Mouse (Mus musculus): ENCODE data around the gene Rptor.

Rptor gene

DNA sequence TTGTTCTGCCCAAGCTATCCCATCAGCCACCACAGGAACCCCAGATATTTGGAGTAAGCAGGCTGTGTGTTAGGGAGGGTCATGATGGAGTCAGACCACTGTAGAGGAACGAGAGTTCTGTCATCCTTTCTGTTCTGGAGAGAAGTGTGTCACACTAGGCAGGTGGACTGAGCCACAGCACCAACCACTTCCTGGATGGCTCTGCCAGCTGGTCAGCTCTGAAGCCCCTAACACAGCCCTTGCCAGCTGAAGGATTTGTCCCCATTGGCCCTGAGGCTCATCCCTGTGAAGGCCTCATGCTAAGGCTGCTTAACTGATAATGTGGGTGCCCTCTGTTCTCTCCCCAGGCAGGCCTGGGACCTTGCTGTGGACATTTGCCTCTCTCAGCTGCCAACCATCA, 208.9 kb downstream of the Rptor start:
- no peak for DNase-seq (ENCODE audit: low spot score in 2 of 2)

DNA sequence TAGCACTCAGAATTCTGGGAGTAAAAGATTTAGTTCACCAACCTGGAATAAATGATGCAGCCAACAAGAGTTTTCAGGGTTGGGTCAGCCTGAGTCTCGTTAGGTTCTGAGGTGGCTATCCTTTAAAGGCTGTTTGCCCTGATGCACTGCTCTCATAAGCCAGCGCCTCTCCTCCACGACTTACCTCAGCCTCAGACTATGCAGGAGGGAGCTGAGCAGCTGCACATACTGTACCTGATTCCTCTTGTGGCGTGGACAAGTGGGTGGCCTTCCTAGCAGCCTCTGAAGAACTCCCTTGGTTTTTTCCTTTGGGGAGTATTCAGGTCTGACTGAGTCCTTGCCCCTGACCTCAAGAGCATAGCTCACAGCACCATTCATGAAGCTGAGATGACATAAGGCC, 209.4 kb downstream of the Rptor start:
- DNase-seq (ENCODE audit: low spot score in 2 of 2), result no peak

DNA sequence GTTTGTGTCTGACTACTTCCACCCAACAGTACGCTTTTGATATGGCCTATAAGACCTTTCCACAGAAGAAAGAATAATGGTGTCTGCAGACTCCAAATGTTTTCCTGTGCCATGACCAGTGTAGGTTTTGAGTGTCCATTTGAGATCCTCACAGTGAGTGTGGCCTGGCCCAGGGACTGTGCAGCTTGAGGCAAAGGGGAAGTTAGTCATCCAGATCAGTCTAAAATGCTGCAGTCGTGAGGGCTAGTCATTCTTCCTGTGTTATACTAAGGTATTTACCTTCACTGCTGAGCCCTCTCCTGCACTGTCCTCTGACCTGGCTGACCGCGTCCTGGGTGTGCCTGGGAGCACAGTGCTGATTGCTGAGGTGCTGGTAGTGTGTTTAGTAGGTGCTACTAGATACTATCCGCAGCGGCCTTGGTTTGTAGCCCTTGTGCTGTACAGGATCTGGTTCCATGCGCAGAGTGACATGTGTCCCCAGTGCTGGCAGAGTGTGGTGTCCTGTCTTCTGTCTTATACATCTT, 211.4 kb downstream of the Rptor start:
- DNase-seq (ENCODE audit: low spot score in 2 of 2), result no peak

DNA sequence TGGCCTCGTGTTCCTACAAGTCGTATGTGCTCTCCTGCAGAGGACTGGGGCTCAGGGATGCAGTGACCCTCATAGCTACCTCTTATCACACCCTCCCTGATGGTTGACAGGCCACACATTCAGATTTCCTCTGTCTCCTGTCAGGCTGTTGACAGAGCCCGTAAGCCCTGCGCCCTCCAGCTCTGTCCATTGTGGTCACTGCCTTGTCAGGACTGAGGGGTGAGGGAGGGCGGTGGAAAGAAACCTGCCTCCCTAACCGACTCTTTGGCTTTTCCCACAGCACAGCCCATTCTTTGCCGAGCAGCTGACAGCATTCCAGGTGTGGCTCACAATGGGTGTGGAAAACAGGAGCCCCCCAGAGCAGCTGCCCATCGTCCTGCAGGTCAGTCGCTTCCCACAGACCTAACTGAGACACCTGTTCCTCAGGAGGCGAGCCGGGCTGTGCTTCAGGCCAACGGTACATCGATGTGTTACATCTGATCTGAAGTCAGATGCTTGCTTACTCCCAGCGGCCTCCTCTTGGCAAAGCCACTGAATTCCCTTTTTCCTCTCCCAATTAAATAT, 214.2 kb downstream of the Rptor start:
- no peak for DNase-seq (ENCODE audit: low spot score in 2 of 2)

DNA sequence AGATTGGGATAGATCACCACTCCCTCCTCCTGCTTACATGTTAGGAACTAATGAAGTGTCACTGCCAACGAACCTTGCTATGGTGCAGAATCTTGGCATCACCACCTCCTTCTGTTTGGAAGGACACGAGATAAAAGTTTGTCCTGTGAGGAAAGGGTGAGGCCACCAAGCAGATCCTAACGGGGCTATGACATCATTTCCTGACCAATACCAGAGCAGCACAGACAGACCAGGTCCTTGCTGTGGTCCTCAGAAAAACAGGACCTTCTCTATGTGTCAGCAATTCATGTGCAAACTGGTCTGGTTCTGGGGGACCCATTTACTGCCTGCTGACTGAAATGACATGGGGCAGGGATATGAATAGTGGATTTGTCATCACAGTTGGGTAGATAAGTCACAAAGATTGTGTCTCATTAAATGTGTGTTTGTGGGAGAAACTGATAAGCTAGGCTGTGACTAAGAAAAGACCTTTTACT, 214.7 kb downstream of the Rptor start:
- no peak for DNase-seq (ENCODE audit: low spot score in 2 of 2)

DNA sequence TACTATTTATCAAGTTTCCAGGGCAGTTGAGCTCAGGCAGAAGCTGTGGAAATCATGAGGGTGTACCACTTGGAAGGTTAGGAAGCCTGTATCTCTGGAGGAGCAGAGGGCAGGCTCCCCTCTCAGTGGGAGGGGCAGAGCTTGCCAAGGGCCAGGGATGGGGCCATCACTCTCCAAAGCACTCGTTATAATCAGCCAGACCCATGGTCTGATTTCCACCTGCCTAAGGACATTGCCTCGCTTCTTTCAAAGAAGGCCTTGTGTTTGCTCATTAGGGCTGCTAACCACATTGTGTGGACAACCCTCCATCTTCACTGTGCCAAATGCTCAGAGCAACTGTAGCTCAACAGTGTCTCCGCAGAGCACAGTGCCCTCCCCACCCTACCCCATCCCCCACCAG, 215.2 kb downstream of the Rptor start:
- no peak for DNase-seq (ENCODE audit: low spot score in 2 of 2)

DNA sequence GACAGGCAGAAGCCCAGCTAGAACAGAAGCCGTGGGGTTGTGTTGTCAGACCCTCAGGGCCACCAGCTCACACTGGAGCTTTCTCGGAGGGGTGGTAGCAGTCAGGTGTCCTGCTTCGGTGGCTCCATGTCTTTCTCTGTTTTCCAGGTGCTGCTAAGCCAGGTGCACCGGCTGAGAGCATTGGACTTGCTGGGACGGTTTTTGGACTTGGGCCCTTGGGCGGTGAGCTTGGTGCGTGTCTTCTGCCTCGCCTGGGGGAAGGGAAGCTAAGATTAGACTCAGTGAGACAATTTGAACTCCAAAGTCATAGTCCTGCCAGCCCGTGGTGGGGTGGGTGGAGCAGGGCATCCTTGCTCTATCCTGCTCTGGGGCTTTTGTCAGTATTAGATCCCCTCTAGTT, 218.8 kb downstream of the Rptor start:
- DNase-seq (ENCODE audit: low spot score in 2 of 2), result no peak

DNA sequence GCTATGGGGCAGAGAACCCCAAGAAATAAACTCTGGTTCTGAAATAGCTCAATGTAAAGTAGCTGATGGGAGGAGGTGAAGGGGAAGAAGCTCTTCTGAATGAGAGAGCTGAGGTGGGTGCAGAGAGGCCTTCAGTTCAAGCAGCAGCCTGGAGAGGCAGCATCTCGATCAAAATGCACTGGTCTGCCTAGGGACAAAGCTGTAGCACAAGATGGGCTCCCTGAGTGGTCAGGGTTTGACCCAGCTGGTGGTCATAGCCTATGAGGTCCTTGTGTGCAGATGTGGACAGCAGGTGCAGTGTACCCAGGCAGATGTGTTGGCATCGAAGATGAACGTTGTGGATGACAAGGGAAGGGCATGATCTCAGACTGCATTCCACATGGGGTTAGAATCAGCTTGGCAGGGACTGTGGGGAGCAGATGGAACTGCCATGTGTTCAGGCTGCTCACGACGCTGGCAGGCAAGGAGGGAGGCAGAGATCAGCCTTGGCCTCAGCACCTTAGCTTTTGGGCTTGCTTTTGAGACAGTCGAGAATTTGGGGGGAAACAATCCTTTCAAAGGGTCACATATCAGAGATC, 221.5 kb downstream of the Rptor start:
- no peak for DNase-seq (ENCODE audit: low spot score in 2 of 2)

DNA sequence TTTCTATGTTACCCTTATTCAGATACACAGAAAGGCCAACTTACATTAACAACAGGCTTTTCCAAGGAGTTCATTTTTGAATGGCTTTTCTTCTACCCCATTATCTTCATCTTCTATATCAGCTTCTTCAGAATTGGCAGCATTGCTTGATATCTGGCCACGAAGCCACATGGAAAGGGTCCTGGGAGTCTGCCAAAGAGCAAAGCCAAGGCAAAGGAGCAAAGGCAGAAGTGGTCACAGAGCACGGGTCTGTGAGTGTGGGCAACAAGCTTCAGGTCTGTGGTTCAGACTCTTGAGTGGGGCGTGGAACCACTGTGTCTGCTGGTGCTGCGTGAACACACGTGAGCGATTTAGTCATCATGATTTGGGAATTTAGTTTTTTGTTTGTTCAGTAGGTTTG, 223.1 kb downstream of the Rptor start:
- DNase-seq (ENCODE audit: low spot score in 2 of 2), result no peak

DNA sequence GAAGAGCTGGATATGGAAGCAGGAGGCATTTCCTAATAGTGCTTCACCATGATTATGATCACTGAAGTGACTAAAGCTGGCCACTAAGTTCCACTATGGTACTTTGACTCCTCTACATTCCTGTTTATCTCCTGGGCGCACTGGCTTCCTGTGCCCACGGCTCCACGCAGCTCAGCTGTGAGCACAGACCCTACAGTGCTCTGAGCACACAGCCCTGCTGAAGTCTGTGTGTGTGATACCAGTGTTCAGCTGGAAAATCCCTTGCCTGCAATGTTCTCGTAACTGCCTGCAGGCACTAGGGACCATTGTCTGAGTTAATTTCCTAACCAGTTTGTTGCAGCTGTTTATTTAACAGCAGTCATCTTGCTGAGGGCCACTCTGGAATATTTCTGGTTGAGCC, 223.5 kb downstream of the Rptor start:
- DNase-seq (ENCODE audit: low spot score in 2 of 2), result no peak

DNA sequence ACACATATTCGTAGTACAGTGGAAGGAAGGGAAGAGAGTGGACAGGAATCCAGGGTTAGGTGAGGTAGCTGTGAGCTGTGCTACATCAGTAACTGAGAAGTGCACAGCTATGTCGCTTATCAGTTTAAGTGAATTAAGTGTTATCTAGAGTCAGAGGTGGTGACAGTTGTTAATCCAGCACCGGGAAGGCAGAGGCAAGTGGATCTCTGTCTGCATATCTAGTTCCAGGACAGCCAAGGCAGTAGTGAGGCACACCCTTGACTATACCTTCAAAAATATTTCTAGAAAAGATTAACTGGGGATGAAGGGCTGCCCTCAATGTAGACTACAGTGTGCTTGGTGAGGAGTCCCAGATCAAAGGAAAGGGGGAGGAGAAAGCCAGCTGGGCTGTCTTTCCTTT, 226.4 kb downstream of the Rptor start:
- no peak for DNase-seq (ENCODE audit: low spot score in 2 of 2)

DNA sequence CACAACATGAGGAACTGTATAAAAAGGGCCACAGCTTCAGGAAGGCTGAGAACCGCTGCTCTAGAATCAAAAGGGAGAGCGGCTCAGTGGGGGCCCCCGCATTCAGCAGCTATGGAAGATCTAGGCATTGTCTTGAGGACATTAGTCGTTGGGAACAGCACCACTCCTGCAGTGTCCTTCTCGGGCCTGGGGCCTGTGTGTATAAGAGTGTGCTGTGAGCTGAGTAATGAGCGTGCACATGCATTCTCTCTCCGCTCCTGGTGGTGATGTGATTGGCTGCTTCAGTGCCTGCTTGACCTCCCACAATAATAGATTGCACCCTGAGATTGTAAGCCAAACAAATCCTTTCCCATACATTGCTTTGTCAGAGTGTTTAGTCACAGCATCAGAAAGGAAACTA, 229.0 kb downstream of the Rptor start:
- DNase-seq (ENCODE audit: low spot score in 2 of 2), result no peak

DNA sequence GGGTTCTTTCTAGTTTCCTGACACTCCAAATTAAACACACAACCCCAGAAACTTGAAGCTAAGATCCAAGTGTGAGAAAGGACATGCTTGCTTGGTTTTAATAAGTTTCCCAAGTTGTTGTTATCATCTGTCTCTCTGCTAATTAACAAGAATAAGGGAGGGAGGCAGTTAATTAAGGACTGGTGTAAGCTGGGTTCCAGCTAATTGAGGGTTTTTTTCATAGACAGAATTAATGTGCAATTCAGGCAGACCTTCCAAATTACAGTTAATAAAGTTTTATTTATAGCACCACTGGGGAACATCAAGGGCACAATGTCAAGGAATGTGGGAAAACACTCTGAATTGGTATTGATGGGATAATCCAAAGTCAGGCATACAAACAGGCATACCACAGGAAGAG, 230.6 kb downstream of the Rptor start:
- DNase-seq (ENCODE audit: low spot score in 2 of 2), result no peak

DNA sequence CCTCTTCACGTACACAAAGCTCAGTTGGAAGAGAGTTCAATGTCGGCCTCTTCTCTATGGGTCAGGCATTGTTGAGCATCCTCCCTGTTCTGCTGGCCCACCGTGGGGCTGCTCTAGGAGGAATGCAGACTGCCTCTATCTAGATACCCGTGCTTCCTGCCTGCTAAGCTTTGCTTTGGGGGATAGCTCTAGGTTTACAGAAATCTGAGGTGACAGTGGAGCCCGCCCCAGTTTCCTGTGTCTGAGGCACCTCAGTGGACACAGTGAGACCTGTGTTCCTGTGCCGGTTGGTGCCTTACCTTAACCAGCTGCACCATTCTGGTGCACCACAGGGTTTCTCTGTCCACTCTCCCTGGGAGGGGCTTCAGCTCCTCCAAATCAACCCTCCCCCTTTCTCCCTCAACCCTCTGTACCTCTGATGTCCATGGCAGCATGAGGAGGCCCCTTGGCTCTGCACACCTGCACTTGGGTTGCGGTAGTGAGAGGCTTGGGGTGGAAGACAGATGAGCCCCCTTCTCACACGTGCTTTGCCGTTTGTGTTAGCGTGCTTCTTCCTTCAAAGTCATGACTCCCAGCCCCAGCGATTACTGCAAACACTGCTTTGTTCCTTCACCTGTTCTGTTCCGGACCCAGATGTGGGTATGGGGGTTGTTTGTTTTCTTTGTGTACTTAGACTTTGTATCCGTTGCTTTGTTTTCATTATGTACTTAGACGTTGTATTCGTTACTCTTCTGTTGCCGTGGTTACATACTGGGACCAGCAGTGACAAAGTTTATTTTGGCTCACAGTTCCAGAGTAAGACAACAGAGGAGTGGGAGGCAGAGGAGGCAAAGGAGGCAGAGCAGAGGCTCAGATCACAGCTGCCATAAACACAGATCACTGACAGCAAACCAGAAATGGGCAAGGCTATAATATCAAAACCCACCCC, 231.4 kb downstream of the Rptor start:
- no peak for DNase-seq (ENCODE audit: low spot score in 2 of 2)

DNA sequence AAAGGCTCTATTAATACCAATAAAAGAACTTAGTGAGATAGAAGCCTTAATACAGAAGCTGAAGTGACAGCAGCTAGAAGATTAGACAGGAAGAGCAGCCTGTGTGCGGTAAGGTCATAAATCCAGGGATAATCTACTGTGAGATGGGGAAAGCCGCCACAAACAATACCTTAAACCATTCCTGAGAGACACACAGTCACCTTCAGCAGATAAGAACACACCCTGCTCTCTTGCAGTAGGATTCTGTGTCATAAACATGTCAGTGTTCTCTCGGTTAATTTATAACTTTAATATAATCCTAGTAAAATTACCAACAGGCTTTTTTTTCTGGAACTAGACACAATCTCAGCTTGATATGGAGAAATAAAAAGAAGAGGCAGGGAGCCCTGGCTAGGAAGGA, 233.6 kb downstream of the Rptor start:
- DNase-seq (ENCODE audit: low spot score in 2 of 2), result no peak

DNA sequence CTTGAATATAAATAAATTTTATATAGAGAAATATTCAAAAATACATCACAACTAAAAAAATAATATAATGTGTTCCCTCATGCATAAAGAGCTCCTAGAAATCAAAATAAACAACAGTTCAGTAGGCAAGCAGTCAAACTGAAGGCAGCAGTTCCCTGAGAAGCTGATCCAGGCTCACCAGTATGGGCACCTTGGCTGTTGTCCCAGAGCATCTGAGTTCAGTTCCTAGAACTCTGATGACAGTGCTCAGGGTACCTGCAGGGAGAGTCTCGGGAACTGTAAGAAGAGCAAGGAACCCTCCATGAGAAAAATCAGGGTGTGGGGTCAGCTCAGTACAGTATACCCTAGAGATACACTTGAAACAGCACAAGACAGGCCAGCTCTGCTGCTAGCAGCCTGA, 235.1 kb downstream of the Rptor start:
- no peak for DNase-seq (ENCODE audit: low spot score in 2 of 2)

DNA sequence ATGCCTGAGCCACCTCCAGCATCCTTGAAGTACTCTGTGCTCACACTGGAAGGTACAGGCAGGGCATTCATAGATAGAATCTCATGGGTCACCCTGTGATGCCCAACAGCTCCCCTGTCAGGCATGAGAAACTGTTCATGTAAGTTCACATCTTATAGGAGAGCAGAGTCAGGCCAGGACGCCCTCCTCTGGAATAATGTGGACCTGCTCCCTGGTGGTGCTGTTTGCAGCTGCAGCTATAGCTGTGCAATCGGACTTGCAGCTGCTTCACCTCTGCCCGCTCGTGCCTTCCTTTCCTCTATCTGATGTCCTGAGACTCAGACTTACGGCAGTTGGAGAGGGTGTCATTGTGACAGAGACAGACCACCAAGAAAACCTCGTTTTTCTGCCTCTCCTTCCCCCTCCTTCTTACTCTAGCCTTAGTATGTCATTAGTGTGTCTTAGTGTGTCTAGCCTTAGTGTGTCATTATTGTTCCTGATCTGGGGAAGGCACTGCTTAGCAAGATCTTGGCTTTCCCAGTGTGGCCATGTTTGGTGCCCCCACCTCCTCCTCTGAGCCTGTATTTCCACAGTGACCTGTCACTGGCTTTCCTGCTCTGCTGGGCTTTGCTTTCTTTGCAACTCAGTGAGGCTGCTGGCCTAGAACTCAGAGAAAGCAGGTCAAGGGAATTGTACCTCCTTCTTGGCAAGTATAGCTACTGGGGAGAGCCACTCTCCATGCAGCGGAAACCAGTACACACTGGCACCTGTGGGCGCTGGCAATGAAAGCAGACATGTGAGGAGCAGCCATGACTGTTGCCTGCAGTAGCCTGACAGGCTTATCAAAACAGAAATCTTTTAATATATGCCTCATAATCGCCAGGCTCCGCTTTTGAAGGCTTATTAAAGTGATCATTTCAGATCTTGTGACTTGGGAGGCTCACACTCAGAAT, 237.0 kb downstream of the Rptor start:
- no peak for DNase-seq (ENCODE audit: low spot score in 2 of 2)

DNA sequence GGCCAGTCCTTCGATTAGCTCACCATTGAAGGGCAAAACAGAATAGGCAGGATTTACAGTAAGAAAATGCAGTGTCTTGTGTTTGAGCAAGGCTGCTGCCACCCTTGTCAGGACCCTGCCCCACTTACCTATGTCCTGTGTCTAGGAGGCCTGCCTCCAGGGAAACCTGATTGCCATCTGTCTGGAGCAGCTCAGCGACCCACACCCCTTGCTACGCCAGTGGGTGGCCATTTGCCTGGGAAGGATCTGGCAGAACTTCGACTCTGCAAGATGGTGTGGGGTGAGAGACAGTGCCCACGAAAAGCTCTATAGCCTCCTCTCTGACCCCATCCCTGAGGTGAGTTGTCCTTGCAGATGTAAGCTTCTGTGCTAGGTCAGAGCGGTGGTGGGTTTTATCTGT, 243.9 kb downstream of the Rptor start:
- no peak for DNase-seq (ENCODE audit: low spot score in 2 of 2)

DNA sequence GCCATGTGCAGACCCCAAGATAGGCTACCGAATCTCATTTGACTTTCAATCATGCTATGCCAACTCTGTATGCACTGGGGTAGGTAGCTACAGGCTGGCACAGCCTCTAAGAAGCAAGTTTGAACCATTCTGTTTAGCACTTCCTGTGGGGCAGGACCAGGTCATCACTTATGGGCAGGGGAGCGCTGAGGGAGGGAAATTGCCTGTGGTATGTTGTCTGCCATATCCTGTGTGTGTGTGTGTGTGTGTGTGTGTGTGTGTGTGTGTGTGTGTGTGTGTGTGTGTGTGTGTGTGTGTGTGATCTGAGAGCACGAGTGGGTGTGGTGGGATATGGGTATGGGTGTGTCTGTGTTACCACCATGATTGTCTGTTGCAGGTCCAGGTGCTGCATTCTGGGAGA, 244.4 kb downstream of the Rptor start:
- no peak for DNase-seq (ENCODE audit: low spot score in 2 of 2)

DNA sequence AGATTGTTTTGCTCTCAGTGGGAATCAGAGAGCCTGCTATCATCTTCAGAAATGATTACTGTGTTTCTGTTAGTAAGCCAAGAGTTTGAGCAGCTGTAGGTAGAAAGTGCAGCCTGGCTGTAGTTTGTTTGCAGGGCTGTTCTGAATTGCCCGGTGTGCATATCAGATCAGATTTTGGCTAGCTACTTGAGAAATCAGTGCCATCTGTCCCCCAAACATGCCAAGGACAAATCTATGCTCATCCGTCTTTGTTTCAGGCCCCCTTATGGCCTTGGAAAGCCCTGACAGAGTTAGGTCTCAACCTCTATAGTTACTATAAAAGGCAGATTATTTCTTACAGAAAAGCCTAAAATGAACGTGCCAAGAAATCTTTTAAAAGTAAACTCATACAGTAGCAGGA, 244.9 kb downstream of the Rptor start:
- no peak for DNase-seq (ENCODE audit: low spot score in 2 of 2)

DNA sequence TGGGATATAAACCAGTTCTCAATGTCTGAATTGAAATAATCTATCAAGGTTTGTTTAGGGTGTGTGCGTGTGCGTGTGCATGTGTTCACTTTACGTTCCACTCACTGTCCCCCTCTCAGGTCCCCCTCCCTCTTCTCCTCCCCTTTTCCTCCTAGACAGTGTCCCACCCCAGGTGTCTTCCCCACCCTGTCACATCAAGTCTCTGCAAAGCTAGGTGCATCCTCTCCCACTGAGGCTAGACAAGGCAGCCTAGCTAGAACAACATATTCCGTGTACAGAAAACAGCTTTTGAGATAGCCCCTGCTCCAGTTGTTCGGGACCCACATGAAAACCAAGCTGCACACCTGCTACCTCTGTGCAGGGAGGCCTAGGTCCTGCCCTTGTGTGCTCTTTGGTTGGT, 245.5 kb downstream of the Rptor start:
- DNase-seq (ENCODE audit: low spot score in 2 of 2), result no peak

DNA sequence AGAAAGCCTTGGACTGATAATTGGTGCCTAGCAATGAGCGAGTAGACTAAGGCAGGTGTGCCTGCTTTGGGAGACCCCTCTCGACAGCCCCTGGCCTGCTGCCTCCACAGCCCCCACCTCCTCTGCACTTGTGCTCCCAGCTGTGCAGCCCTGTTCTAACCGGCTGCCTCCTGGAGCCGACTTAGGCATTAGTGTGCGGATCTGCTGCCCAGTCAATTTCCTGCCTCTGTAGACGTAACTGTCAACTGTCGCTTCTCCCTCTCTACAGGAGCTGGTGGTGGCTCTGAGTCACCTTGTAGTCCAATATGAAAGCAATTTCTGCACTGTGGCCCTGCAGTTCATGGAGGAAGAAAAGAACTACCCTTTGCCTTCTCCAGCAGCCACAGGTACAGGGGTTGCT, 253.3 kb downstream of the Rptor start:
- DNase-seq (ENCODE audit: low spot score in 2 of 2), result no peak

Measured in spleen, postnatal 14 days (tissue).